Mouse (Mus musculus): Measurements from ENCODE around the gene Man1a. TPM values are rescaled to one million over a fixed set of nuclear protein-coding genes. Genes with fewer than 3 reads are reported as not detected.

The Man1a gene
- polyA plus RNA-seq, 1 experiment = 7.7 TPM

GRCm38 (mm10) chr10:54040261-54041165, 35.9 kb downstream of the Man1a start:
- no peaks in the 10 kb centered on the region for H3K27me3 ChIP-seq (ENCODE audit: control insufficient read depth, insufficient read depth, low read length)
- H3K27ac ChIP-seq (ENCODE audit: insufficient read depth, low read length) = no peak overlapping the region
- no peak for TF ChIP-seq POLR2A (IDR thresholded peaks at IDR 0.05; ENCODE audit: borderline replicate concordance, insufficient read depth, low read length)
- no peak for TF ChIP-seq CTCF (IDR thresholded peaks at IDR 0.05; ENCODE audit: borderline replicate concordance, insufficient read depth, low read depth, low read length)
- 83% methylated on average over 11 of the region's 11 CpGs for WGBS
- DNase-seq = no peak
- H3K4me3 ChIP-seq (replicated peaks; ENCODE audit: insufficient read depth, low read depth, low read length) = no peak overlapping the region
- no peaks in the 10 kb centered on the region for H3K4me1 ChIP-seq (ENCODE audit: control insufficient read depth, insufficient read depth, low read length)

GRCm38 (mm10) chr10:54039754-54040153, 36.7 kb downstream of the Man1a start:
- DNase-seq = no peak
- Histone ChIP-seq H3K4me1 (ENCODE audit: control insufficient read depth, insufficient read depth, low read length) (no peaks in the 10 kb centered on the region), H3K27me3 (ENCODE audit: control insufficient read depth, insufficient read depth, low read length) (no peaks in the 10 kb centered on the region), H3K4me3 (replicated peaks; ENCODE audit: insufficient read depth, low read depth, low read length) (no peak overlapping the region), H3K27ac (ENCODE audit: insufficient read depth, low read length) (no peak overlapping the region)
- TF ChIP-seq CTCF (IDR thresholded peaks at IDR 0.05; ENCODE audit: borderline replicate concordance, insufficient read depth, low read depth, low read length) = no peak
- TF ChIP-seq POLR2A (IDR thresholded peaks at IDR 0.05; ENCODE audit: borderline replicate concordance, insufficient read depth, low read length) = no peak
- 88% methylated on average over 4 of the region's 4 CpGs for WGBS

GRCm38 (mm10) chr10:54038734-54039133, 37.7 kb downstream of the Man1a start:
- no peak overlapping the region for H3K27ac ChIP-seq (ENCODE audit: insufficient read depth, low read length)
- DNase-seq = no peak
- TF ChIP-seq CTCF (IDR thresholded peaks at IDR 0.05; ENCODE audit: borderline replicate concordance, insufficient read depth, low read depth, low read length) (no peak), POLR2A (IDR thresholded peaks at IDR 0.05; ENCODE audit: borderline replicate concordance, insufficient read depth, low read length) (no peak)
- H3K27me3 ChIP-seq (ENCODE audit: control insufficient read depth, insufficient read depth, low read length) = no peaks in the 10 kb centered on the region
- H3K4me3 ChIP-seq (replicated peaks; ENCODE audit: insufficient read depth, low read depth, low read length) = no peak overlapping the region
- H3K4me1 ChIP-seq (ENCODE audit: control insufficient read depth, insufficient read depth, low read length) = no peaks in the 10 kb centered on the region
- WGBS = 59% methylated on average over 10 of the region's 10 CpGs

DNA sequence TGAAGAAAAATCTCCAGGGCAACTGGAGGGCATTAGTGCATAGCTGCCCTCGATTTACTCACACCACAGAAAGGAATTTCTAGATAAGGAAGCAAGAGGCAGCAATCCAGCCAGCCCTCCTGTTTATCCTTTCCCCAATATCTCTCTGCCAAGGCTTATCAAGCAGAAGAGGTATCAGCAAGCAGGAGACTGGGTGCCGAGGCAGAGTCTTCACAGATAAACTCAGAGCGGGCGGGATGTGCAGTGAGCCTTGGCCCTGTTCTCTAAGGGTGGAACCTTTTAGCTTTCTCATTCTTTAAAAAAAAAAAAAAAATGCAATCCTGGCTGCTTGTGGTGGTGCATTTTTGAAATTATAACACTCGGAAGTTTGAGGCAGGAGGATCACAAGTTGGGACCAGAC, 38.2 kb downstream of the Man1a start:
- TF ChIP-seq CTCF (IDR thresholded peaks at IDR 0.05; ENCODE audit: borderline replicate concordance, insufficient read depth, low read depth, low read length) = no peak
- TF ChIP-seq POLR2A (IDR thresholded peaks at IDR 0.05; ENCODE audit: borderline replicate concordance, insufficient read depth, low read length) = no peak

GRCm38 (mm10) chr10:54037348-54038010, 38.9 kb downstream of the Man1a start:
- 89% methylated on average over 10 of the region's 10 CpGs for WGBS
- H3K27ac ChIP-seq (ENCODE audit: insufficient read depth, low read length) = no peak overlapping the region
- H3K4me3 ChIP-seq (replicated peaks; ENCODE audit: insufficient read depth, low read depth, low read length) = no peak overlapping the region
- no peak for DNase-seq
- TF ChIP-seq POLR2A (IDR thresholded peaks at IDR 0.05; ENCODE audit: borderline replicate concordance, insufficient read depth, low read length) = no peak
- H3K4me1 ChIP-seq (ENCODE audit: control insufficient read depth, insufficient read depth, low read length) = no peaks in the 10 kb centered on the region
- no peaks in the 10 kb centered on the region for H3K27me3 ChIP-seq (ENCODE audit: control insufficient read depth, insufficient read depth, low read length)

More for the DNA sequence above, 38.2 kb downstream of the Man1a start:
- H3K27ac ChIP-seq (ENCODE audit: insufficient read depth, low read length) = no peak overlapping the region
- DNase-seq = no peak
- 72% methylated on average over 5 of the region's 5 CpGs for whole genome bisulfite sequencing
- no peaks in the 10 kb centered on the region for H3K4me1 ChIP-seq (ENCODE audit: control insufficient read depth, insufficient read depth, low read length)
- no peak overlapping the region for H3K4me3 ChIP-seq (replicated peaks; ENCODE audit: insufficient read depth, low read depth, low read length)
- H3K27me3 ChIP-seq (ENCODE audit: control insufficient read depth, insufficient read depth, low read length) = no peaks in the 10 kb centered on the region

GRCm38 (mm10) chr10:54035586-54035985, 40.8 kb downstream of the Man1a start:
- H3K27me3 ChIP-seq (ENCODE audit: control insufficient read depth, insufficient read depth, low read length) = no peaks in the 10 kb centered on the region
- 94% methylated on average over 1 of the region's 1 CpGs for WGBS
- TF ChIP-seq POLR2A (IDR thresholded peaks at IDR 0.05; ENCODE audit: borderline replicate concordance, insufficient read depth, low read length) = no peak
- no peak for TF ChIP-seq CTCF (IDR thresholded peaks at IDR 0.05; ENCODE audit: borderline replicate concordance, insufficient read depth, low read depth, low read length)
- DNase-seq = no peak
- H3K4me1 ChIP-seq (ENCODE audit: control insufficient read depth, insufficient read depth, low read length) = no peaks in the 10 kb centered on the region
- H3K4me3 ChIP-seq (replicated peaks; ENCODE audit: insufficient read depth, low read depth, low read length) = no peak overlapping the region
- no peak overlapping the region for H3K27ac ChIP-seq (ENCODE audit: insufficient read depth, low read length)

- Histone ChIP-seq H3K27ac (ENCODE audit: insufficient read depth, low read length) (no peak overlapping the region), H3K4me3 (replicated peaks; ENCODE audit: insufficient read depth, low read depth, low read length) (no peak overlapping the region), H3K27me3 (ENCODE audit: control insufficient read depth, insufficient read depth, low read length) (no peaks in the 10 kb centered on the region), H3K4me1 (ENCODE audit: control insufficient read depth, insufficient read depth, low read length) (no peaks in the 10 kb centered on the region)
- 80% methylated on average over 2 of the region's 2 CpGs for WGBS
- TF ChIP-seq POLR2A (IDR thresholded peaks at IDR 0.05; ENCODE audit: borderline replicate concordance, insufficient read depth, low read length) (no peak), CTCF (IDR thresholded peaks at IDR 0.05; ENCODE audit: borderline replicate concordance, insufficient read depth, low read depth, low read length) (no peak)
- DNase-seq = no peak
Measured at GRCm38 (mm10) chr10:54034779-54035178, 41.6 kb downstream of the Man1a start.

Data from cerebellum, adult 2 months (tissue).